In genomic region chr9:119564803-119565202, GRCm38 (mm10) we compare ENCODE assay signal across 26 mouse cellular contexts. TPM values are rescaled to one million over a fixed set of nuclear protein-coding genes. Genes with fewer than 3 reads are reported as not detected.
DNase-seq lines count a peak whose midpoint lies in the region; ATAC-seq lines count a peak whose summit lies in the region.
"Had no signal": no experiment of that assay in that cellular context is flagged by ENCODE, and none has a peak within 500 bp of the region (broad histone marks: within the 10 kb centered on the region; RNA-seq: fewer than 3 reads in every experiment).

No protein-coding gene starts in this region.

- no peak overlapping the region for H3K4me2 ChIP-seq in heart, embryonic 13.5 days
- no peak overlapping the region for H3K4me2 ChIP-seq in midbrain, embryonic 16.5 days (ENCODE audit: low read length)
- H3K4me2 ChIP-seq: embryonic facial prominence, embryonic 13.5 days; forebrain, embryonic 13.5 days; heart, embryonic 12.5 days; hindbrain, embryonic 13.5 days; intestine, embryonic 15.5 days had no signal

- no peaks in the 10 kb centered on the region for H3K9me3 ChIP-seq in heart, embryonic 13.5 days
- H3K9me3 ChIP-seq in midbrain, embryonic 16.5 days (replicated peaks; ENCODE audit: control insufficient read depth, low read length, poor library complexity, severe bottlenecking) = no peaks in the 10 kb centered on the region; the same call in 1 of the 2 replicates
- H3K9me3 ChIP-seq: embryonic facial prominence, embryonic 10.5 days; embryonic facial prominence, embryonic 13.5 days; forebrain, embryonic 13.5 days; heart, embryonic 12.5 days; hindbrain, embryonic 10.5 days; hindbrain, embryonic 13.5 days; intestine, embryonic 15.5 days had no signal

- 41% methylated on average over 6 of the region's 6 CpGs for WGBS in heart, embryonic 13.5 days
- WGBS in midbrain, embryonic 16.5 days = 81% methylated on average over 6 of the region's 6 CpGs

- H3K36me3 ChIP-seq in heart, embryonic 13.5 days = no peaks in the 10 kb centered on the region
- H3K36me3 ChIP-seq in midbrain, embryonic 16.5 days (ENCODE audit: control insufficient read depth, insufficient read depth, low read length) = no peaks in the 10 kb centered on the region
- H3K36me3 ChIP-seq: embryonic facial prominence, embryonic 10.5 days; embryonic facial prominence, embryonic 13.5 days; heart, embryonic 12.5 days; hindbrain, embryonic 10.5 days; hindbrain, embryonic 13.5 days; intestine, embryonic 15.5 days had no signal

- no peak overlapping the region for H3K4me3 ChIP-seq in heart, embryonic 13.5 days
- no peak overlapping the region for H3K4me3 ChIP-seq in midbrain, embryonic 16.5 days (ENCODE audit: low read depth, low read length)
- H3K4me3 ChIP-seq: embryonic facial prominence, embryonic 10.5 days; embryonic facial prominence, embryonic 13.5 days; erythroblast, embryonic 14.5 days; forebrain, embryonic 13.5 days; heart, embryonic 12.5 days; hindbrain, embryonic 10.5 days; hindbrain, embryonic 13.5 days; intestine, embryonic 15.5 days had no signal

- H3K27ac ChIP-seq in heart, embryonic 13.5 days (replicated peaks) = peak overlapping the region; percentile 50; the same call in 1 of the 2 replicates
- no peak overlapping the region for H3K27ac ChIP-seq in midbrain, embryonic 16.5 days (ENCODE audit: low read length)
- H3K27ac ChIP-seq: embryonic facial prominence, embryonic 10.5 days; embryonic facial prominence, embryonic 13.5 days; forebrain, embryonic 13.5 days; hindbrain, embryonic 10.5 days; hindbrain, embryonic 13.5 days; intestine, embryonic 15.5 days had no signal

- H3K4me1 ChIP-seq in heart, embryonic 13.5 days = peaks cover 71% of the 10 kb centered on the region
- no peaks in the 10 kb centered on the region; the same call in 1 of the 2 replicates for H3K4me1 ChIP-seq in midbrain, embryonic 16.5 days (ENCODE audit: control insufficient read depth, insufficient read depth, low read length)

- H3K9ac ChIP-seq in heart, embryonic 13.5 days = 0 out of 2 replicates have a peak overlapping the region, but pooled peaks have one; percentile 14
- H3K9ac ChIP-seq in midbrain, embryonic 16.5 days (ENCODE audit: low read depth, low read length) = no peak overlapping the region
- H3K9ac ChIP-seq: embryonic facial prominence, embryonic 13.5 days; forebrain, embryonic 13.5 days; heart, embryonic 12.5 days; hindbrain, embryonic 13.5 days; intestine, embryonic 15.5 days had no signal

- ATAC-seq in heart, embryonic 13.5 days (ENCODE audit: extremely low read depth, insufficient number of reproducible peaks, low FRiP score, low TSS enrichment) = no peak
- ATAC-seq in midbrain, embryonic 16.5 days = no peak
- ATAC-seq: CD4-positive, CD25-positive, alpha-beta regulatory T cell, adult 4 months; forebrain, embryonic 13.5 days; forebrain, embryonic 16.5 days; hindbrain, embryonic 16.5 days; intestine, embryonic 15.5 days had no signal

- peaks cover 45% of the 10 kb centered on the region for H3K27me3 ChIP-seq in heart, embryonic 13.5 days (replicated peaks)
- peaks cover 86% of the 10 kb centered on the region for H3K27me3 ChIP-seq in midbrain, embryonic 16.5 days (ENCODE audit: control insufficient read depth, insufficient read depth, low read depth, low read length)
- H3K27me3 ChIP-seq: intestine, embryonic 15.5 days had no signal

- DNase-seq in heart, adult 18-20 months = no peak
- DNase-seq in right cerebral cortex, adult 2 months (ENCODE audit: low spot score in 2 of 2) = peak; percentile 31 to 37
- no peak for DNase-seq in right cerebral cortex, postnatal 14 days
- peak; percentile 40 for DNase-seq in telencephalon, adult 2 months (ENCODE audit: low read depth, low spot score)
- DNase-seq: adrenal gland, adult 2 months; adrenal gland, postnatal 14 days; cerebellum, adult 11-12 months; cerebellum, adult 8-10 months; cerebellum, postnatal 10 days; cerebellum, postnatal 36 days; embryo, embryonic 11 days; gastrocnemius, postnatal 25 days had no signal

RNA-seq across cellular contexts. Expression of gene Scn5a, which starts 14.0 kb away (rescaled TPM):
- 7.4 and 7.8 TPM in 2 replicates for polyA plus RNA-seq in heart, embryonic 13.5 days (2015; fragmentation: Nextera tagmentation; extraction: Ambion mirVana)
- 100 to 1,000 TPM; 174 to 194 TPM for total RNA-seq in heart, adult 18-20 months (2021)
- 0.29 and 0.40 TPM in 2 replicates for polyA plus RNA-seq in midbrain, embryonic 16.5 days (2015; fragmentation: Nextera tagmentation; extraction: Ambion mirVana)
- total RNA-seq: MEL had no signal
- polyA plus RNA-seq: CD4-positive, CD25-positive, alpha-beta regulatory T cell, adult 4 months; erythroblast, embryonic 14.5 days had no signal

Comparison
In these comparisons a context has a peak if more than half of its experiments do, and no peak if none do; other contexts are left out.
1. DNase-seq: peak in right cerebral cortex, adult 2 months (2 of 2) and telencephalon, adult 2 months (single experiment); none in heart, adult 18-20 months (0 of 2) and right cerebral cortex, postnatal 14 days (single experiment).